Mouse (Mus musculus) liver, embryonic 12.5 days (tissue): ENCODE measurements around the gene Rapgef1. TPM values are rescaled to one million over a fixed set of nuclear protein-coding genes. Genes with fewer than 3 reads are reported as not detected.

Source experiments
- ATAC-seq: fragments of 200-750 bp; cut with Nextera tagmentation; 2 replicates; pipeline ENCODE4 v1.8.0; 2017; ENCODE audit warnings: moderate number of reproducible peaks, mild to moderate bottlenecking, moderate library complexity
- H3K27ac ChIP-seq: fragments of 300-500 bp; sonication (generic); 2 replicates; pipeline ENCODE4 v1.5.1; 2016; ENCODE audit warnings: mild to moderate bottlenecking
- H3K27me3 ChIP-seq: fragments of 300-500 bp; sonication (generic); replicated peaks from 2 replicates; pipeline ENCODE4 v1.6.1; 2016; ENCODE audit warnings: mild to moderate bottlenecking, moderate library complexity
- H3K36me3 ChIP-seq: fragments of 300-500 bp; sonication (generic); 2 replicates; pipeline ENCODE4 v1.6.1; 2016; ENCODE audit warnings: mild to moderate bottlenecking, moderate library complexity
- H3K4me1 ChIP-seq: fragments of 300-500 bp; sonication (generic); 2 replicates; pipeline ENCODE4 v1.6.1; 2016
- H3K4me2 ChIP-seq: fragments of 300-500 bp; sonication (generic); 2 replicates; pipeline ENCODE4 v1.6.1; 2016; ENCODE audit warnings: mild to moderate bottlenecking, moderate library complexity
- H3K4me3 ChIP-seq: fragments of 300-500 bp; sonication (generic); 2 replicates; pipeline ENCODE4 v1.5.1; 2016; ENCODE audit warnings: mild to moderate bottlenecking, moderate library complexity
- H3K9ac ChIP-seq: fragments of 300-500 bp; sonication (generic); 2 replicates; pipeline ENCODE4 v1.6.1; 2016; ENCODE audit warnings: mild to moderate bottlenecking, moderate library complexity
- H3K9me3 ChIP-seq: fragments of 300-500 bp; sonication (generic); replicated peaks from 2 replicates; pipeline ENCODE4 v1.6.1; 2016; ENCODE audit warnings: mild to moderate bottlenecking, moderate library complexity
- WGBS: fragments of 180-500 bp; shearing (Covaris S2); methylation state at CpG from one replicate; pipeline ENCODE4 v1.1.7; 2016; ENCODE audit not compliant: insufficient replicate concordance; 5-methylcytosine and 5-hydroxymethylcytosine counted together
- polyA plus RNA-seq: library from polyadenylated mRNA; unstranded; fragments of >200 nt; fragmentation: Nextera tagmentation; extraction: Ambion mirVana; gene quantifications from 2 replicates; pipeline ENCODE4 v1.2.1, GENCODE M21; 2016

The Rapgef1 gene
- polyA plus RNA-seq, 1 experiment from 2014 or later, result 10.1 TPM

DNA sequence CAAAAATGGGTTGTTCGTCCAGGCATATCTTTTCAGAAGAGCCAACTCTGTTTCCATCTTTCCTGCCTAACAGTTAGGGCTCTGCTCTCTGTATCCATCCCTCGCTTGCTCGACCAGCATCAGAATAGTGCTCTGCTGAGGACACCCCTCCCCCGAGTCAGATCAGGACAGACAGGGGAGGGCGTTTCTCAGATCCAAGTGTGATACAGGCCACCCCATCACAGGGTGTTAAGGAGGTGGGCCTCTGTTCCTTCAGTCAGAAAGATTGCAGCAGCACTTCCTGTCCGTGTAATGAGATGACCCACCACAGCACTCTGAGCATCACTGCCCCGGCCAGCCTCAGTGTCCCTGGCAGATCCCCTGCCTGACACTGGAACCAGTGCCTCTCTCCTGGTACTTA, 96.6 kb downstream of the Rapgef1 start:
- no peak overlapping the region for H3K4me3 ChIP-seq
- H3K27ac ChIP-seq, result peak overlapping the region; percentile 48; the same call in 1 of the 2 replicates
- peaks cover 92% of the 10 kb centered on the region for H3K36me3 ChIP-seq
- 57% methylated on average over 7 of the region's 7 CpGs for WGBS
- H3K9ac ChIP-seq, result no peak overlapping the region
- H3K4me2 ChIP-seq, result no peak overlapping the region
- H3K27me3 ChIP-seq, result no peaks in the 10 kb centered on the region
- H3K4me1 ChIP-seq, result no peaks in the 10 kb centered on the region
- H3K9me3 ChIP-seq, result no peaks in the 10 kb centered on the region
- no peak for ATAC-seq

- H3K9me3 ChIP-seq, result no peaks in the 10 kb centered on the region
- no peak overlapping the region for H3K4me3 ChIP-seq
- WGBS, result 59% methylated on average over 6 of the region's 6 CpGs
- H3K4me1 ChIP-seq, result 0 out of 2 replicates have a peak, but pooled peaks cover 3% of the 10 kb centered on the region
- H3K4me2 ChIP-seq, result no peak overlapping the region
- H3K36me3 ChIP-seq, result peaks cover 91% of the 10 kb centered on the region
- peak overlapping the region; percentile 48 for H3K27ac ChIP-seq
- no peak overlapping the region for H3K9ac ChIP-seq
- ATAC-seq, result no peak
- no peaks in the 10 kb centered on the region for H3K27me3 ChIP-seq
Measured at GRCm38 (mm10) chr2:29716691-29717090, 97.2 kb downstream of the Rapgef1 start.

DNA sequence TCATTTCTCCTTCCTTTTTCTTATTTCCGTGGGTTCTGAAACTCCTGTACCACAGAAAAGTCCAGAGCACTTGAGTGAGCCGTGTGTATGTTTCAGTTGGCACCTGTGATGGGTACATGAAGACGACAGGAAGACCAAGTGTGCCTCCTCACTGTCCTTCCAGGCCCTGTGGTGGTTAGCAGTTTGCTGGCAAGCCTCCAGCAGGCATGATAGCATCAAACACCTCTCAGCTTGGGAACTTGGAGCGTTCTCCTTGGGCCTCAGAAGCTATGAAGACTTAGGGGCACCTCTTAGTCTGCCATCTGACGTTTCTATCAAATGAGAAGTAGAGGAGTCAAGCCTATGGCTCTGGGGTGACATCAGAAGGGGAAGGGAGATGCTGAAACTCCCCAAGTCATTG, 99.1 kb downstream of the Rapgef1 start:
- Histone ChIP-seq H3K9ac (no peak overlapping the region), H3K27me3 (no peaks in the 10 kb centered on the region), H3K4me1 (peaks cover 16% of the 10 kb centered on the region), H3K27ac (no peak overlapping the region), H3K4me3 (no peak overlapping the region), H3K36me3 (peaks cover 92% of the 10 kb centered on the region), H3K9me3 (no peaks in the 10 kb centered on the region), H3K4me2 (no peak overlapping the region)
- WGBS, result 67% methylated on average over 5 of the region's 5 CpGs
- no peak for ATAC-seq

GRCm38 (mm10) chr2:29723132-29723531, 103.6 kb downstream of the Rapgef1 start:
- Histone ChIP-seq H3K4me1 (peaks cover 27% of the 10 kb centered on the region), H3K9ac (no peak overlapping the region), H3K9me3 (no peaks in the 10 kb centered on the region), H3K27ac (no peak overlapping the region), H3K4me2 (no peak overlapping the region), H3K36me3 (peaks cover 97% of the 10 kb centered on the region), H3K4me3 (no peak overlapping the region), H3K27me3 (no peaks in the 10 kb centered on the region)
- WGBS, result 85% methylated on average over 3 of the region's 3 CpGs
- ATAC-seq, result no peak

- no peak for ATAC-seq
- WGBS, result 23% methylated on average over 5 of the region's 5 CpGs
- peaks cover 97% of the 10 kb centered on the region for H3K36me3 ChIP-seq
- H3K27ac ChIP-seq, result no peak overlapping the region
- H3K27me3 ChIP-seq, result no peaks in the 10 kb centered on the region
- no peak overlapping the region for H3K4me2 ChIP-seq
- H3K9ac ChIP-seq, result no peak overlapping the region
- peaks cover 27% of the 10 kb centered on the region for H3K4me1 ChIP-seq
- H3K9me3 ChIP-seq, result no peaks in the 10 kb centered on the region
- H3K4me3 ChIP-seq, result no peak overlapping the region
Measured at GRCm38 (mm10) chr2:29724664-29725365, 105.3 kb downstream of the Rapgef1 start.

- Histone ChIP-seq H3K9ac (no peak overlapping the region), H3K4me3 (no peak overlapping the region), H3K4me1 (peaks cover 12% of the 10 kb centered on the region), H3K36me3 (peaks cover 98% of the 10 kb centered on the region), H3K4me2 (no peak overlapping the region), H3K9me3 (no peaks in the 10 kb centered on the region), H3K27ac (no peak overlapping the region), H3K27me3 (no peaks in the 10 kb centered on the region)
- ATAC-seq, result no peak
- WGBS, result 47% methylated on average over 2 of the region's 2 CpGs
Measured at GRCm38 (mm10) chr2:29729500-29729899, 110.0 kb downstream of the Rapgef1 start.

DNA sequence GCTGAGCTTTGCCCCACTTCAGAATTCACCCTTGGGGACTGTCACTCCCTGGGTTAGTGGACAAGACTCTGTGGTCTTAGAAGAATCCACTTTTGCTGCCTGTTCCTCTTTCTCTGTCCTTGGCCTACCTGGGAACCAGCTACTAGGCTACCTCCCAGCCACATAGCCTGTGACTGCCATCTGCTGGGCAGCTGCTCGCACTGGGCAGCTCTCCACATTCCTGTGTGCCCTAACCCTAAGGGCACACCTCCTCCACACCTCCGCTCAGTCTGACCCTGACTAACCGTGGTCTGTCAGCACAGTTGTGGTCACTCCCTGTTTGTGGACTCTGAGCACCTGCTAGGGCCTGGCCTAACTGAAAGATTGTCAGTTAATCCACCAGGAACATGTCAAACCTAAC, 112.0 kb downstream of the Rapgef1 start:
- Histone ChIP-seq H3K4me3 (no peak overlapping the region), H3K9ac (no peak overlapping the region), H3K4me1 (0 out of 2 replicates have a peak, but pooled peaks cover 3% of the 10 kb centered on the region), H3K4me2 (no peak overlapping the region), H3K36me3 (peaks cover 98% of the 10 kb centered on the region), H3K9me3 (no peaks in the 10 kb centered on the region), H3K27me3 (no peaks in the 10 kb centered on the region), H3K27ac (no peak overlapping the region)
- ATAC-seq, result peak; percentile 42
- 53% methylated on average over 3 of the region's 3 CpGs for WGBS

DNA sequence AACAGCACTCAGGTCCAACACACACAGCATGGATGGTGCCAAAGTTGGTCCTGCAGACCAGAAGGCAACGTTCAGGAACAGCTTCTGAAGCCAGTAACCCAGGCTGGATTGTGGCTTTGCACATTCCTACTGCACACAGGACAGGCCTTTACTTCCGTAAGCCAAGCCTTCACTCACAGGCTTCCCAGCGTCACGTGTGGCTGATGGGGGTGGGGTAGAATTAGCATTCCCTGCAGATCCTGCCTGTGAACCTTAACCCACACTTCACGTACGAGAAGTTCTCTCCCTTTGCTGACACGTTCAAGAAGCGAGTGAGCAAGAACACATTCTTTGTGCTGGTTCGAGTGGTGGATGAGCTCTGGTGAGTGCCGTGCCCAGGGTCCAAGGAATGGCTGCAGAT, 113.0 kb downstream of the Rapgef1 start:
- H3K9ac ChIP-seq, result no peak overlapping the region
- no peaks in the 10 kb centered on the region for H3K9me3 ChIP-seq
- H3K27ac ChIP-seq, result no peak overlapping the region
- 0 out of 2 replicates have a peak, but pooled peaks cover 3% of the 10 kb centered on the region for H3K4me1 ChIP-seq
- 87% methylated on average over 10 of the region's 10 CpGs for WGBS
- ATAC-seq, result no peak
- peaks cover 98% of the 10 kb centered on the region for H3K36me3 ChIP-seq
- no peak overlapping the region for H3K4me2 ChIP-seq
- H3K4me3 ChIP-seq, result no peak overlapping the region
- H3K27me3 ChIP-seq, result no peaks in the 10 kb centered on the region

GRCm38 (mm10) chr2:29733348-29733747, 113.8 kb downstream of the Rapgef1 start:
- Histone ChIP-seq H3K36me3 (peaks cover 98% of the 10 kb centered on the region), H3K4me2 (no peak overlapping the region), H3K4me3 (no peak overlapping the region), H3K9ac (no peak overlapping the region), H3K4me1 (0 out of 2 replicates have a peak, but pooled peaks cover 8% of the 10 kb centered on the region), H3K27me3 (no peaks in the 10 kb centered on the region), H3K9me3 (no peaks in the 10 kb centered on the region), H3K27ac (no peak overlapping the region)
- ATAC-seq, result no peak
- 84% methylated on average over 5 of the region's 5 CpGs for WGBS

DNA sequence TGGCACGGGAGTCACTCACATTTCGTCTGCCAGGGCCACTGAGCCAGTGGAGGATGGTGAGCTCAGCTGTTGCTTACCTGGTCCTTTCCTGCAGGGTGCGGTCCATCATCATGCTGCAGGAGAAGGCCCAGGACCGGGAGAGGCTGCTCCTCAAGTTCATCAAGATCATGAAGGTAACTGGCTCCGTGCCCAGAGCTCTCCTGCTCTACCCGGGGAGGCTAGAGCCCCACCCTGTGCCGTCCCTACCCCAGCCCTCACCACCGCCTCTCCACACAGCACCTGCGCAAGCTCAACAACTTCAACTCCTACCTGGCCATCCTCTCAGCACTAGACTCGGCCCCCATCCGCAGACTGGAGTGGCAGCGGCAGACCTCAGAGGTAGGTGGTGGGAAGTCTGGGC, 116.2 kb downstream of the Rapgef1 start:
- WGBS, result 86% methylated on average over 12 of the region's 12 CpGs
- Histone ChIP-seq H3K4me1 (peaks cover 19% of the 10 kb centered on the region; the same call in 1 of the 2 replicates), H3K4me2 (no peak overlapping the region), H3K9ac (no peak overlapping the region), H3K27ac (no peak overlapping the region), H3K36me3 (peaks cover 90% of the 10 kb centered on the region), H3K4me3 (no peak overlapping the region), H3K9me3 (no peaks in the 10 kb centered on the region), H3K27me3 (no peaks in the 10 kb centered on the region)
- no peak for ATAC-seq

GRCm38 (mm10) chr2:29737209-29737925, 117.8 kb downstream of the Rapgef1 start:
- H3K27me3 ChIP-seq, result no peaks in the 10 kb centered on the region
- H3K4me2 ChIP-seq, result no peak overlapping the region
- H3K4me3 ChIP-seq, result no peak overlapping the region
- no peak for ATAC-seq
- WGBS, result 78% methylated on average over 12 of the region's 12 CpGs
- peaks cover 19% of the 10 kb centered on the region; the same call in 1 of the 2 replicates for H3K4me1 ChIP-seq
- peak overlapping the region; percentile 9; the same call in 1 of the 2 replicates for H3K27ac ChIP-seq
- H3K9me3 ChIP-seq, result no peaks in the 10 kb centered on the region
- peaks cover 75% of the 10 kb centered on the region for H3K36me3 ChIP-seq
- no peak overlapping the region for H3K9ac ChIP-seq

DNA sequence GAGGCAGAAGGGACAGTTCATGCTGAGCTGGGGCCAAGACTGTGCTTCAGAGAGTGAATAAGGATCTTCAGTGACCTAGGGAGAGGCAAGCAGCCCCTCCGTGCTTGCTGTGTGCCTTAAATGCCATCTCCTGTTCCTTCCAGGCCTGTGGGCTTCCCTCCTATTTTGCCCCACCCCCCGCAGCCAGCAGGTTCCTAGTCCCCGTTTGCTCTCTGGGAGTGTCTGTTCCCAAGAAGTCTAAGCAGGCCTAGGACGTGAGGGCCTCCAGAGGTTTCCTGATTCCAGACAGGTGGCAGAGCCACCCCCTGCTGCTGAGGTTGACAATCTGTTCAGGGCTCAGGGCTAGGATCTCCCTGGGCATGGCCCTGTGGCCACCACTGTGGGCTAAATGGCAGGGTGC, 119.3 kb downstream of the Rapgef1 start:
- WGBS, result 78% methylated on average over 4 of the region's 4 CpGs

More for the DNA sequence above, 119.3 kb downstream of the Rapgef1 start:
- Histone ChIP-seq H3K4me2 (no peak overlapping the region), H3K9me3 (no peaks in the 10 kb centered on the region), H3K36me3 (peaks cover 61% of the 10 kb centered on the region), H3K4me1 (peaks cover 19% of the 10 kb centered on the region; the same call in 1 of the 2 replicates), H3K27ac (peak overlapping the region; percentile 56; the same call in 1 of the 2 replicates), H3K27me3 (no peaks in the 10 kb centered on the region), H3K4me3 (no peak overlapping the region), H3K9ac (no peak overlapping the region)
- no peak for ATAC-seq
